Mouse (Mus musculus): ENCODE results near the gene Pidd1. TPM values are rescaled to one million over a fixed set of nuclear protein-coding genes. Genes with fewer than 3 reads are reported as not detected.

Gene Pidd1
- total and polyA plus RNA-seq, 3 experiments, result 0.37 to 2.0 (median 0.70) TPM

DNA sequence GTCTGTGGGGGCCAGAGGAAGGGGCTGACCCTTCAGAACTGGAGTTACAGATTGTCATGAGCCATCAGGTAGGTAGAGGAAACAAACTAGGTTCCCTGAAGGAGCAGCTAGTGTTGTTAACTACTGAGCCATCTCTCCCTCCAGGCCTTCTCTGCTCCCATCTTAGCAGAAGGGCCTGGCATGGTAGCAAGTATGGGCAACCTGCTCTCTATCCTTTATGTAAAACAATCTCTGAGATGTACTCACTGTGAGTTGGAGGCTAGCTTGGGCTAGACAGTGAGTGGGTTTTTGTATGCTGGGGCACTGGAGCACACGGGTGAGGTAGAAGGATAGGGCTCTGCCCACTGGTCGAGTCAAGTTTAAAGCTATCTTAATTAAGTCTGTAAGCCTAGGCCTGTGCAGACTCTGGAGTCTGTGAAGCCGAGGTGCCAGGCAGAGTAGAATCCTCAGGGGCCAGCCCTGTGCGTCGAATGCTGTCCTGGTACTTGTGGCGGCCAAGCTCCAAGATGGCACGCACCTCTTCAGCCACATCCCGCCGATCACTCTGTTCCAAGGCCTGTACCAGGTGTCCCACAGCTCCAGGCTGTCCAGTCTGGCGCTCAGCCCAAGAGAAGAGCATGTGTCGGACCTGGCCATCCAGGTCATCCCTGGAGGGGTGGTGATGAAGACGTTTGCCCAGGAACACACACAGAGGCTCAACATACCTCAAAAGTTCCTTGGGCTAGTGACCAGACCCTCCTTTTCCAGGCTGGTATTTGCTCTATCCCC is 5.4 kb downstream of the Pidd1 start:
- Histone ChIP-seq H3K4me3 (no peak overlapping the region), H3K4me1 (ENCODE audit: control insufficient read depth, insufficient read depth, low read length) (peaks cover 12% of the 10 kb centered on the region), H3K27ac (no peak overlapping the region), H3K9ac (ENCODE audit: low read depth, low read length) (no peak overlapping the region), H3K36me3 (ENCODE audit: control insufficient read depth, insufficient read depth, low read length) (no peaks in the 10 kb centered on the region), H3K27me3 (ENCODE audit: control insufficient read depth, insufficient read depth, low read length) (no peaks in the 10 kb centered on the region), H3K79me2 (replicated peaks; ENCODE audit: control insufficient read depth, insufficient read depth, low read length) (no peaks in the 10 kb centered on the region)
- intact Hi-C loops (cut with DNase I), result no loop called here
- 88% methylated on average over 12 of the region's 12 CpGs for WGBS
- no peak for TF ChIP-seq CTCF (IDR thresholded peaks at IDR 0.05)
- TF ChIP-seq POLR2A (IDR thresholded peaks at IDR 0.05; ENCODE audit: insufficient read depth, low read depth, low read length), result no peak
- no peak for TF ChIP-seq EP300 (IDR thresholded peaks at IDR 0.05; ENCODE audit: insufficient read depth, low read depth, low read length)
- DNase-seq, result peak in 1 of 2 experiments; percentile 15

DNA sequence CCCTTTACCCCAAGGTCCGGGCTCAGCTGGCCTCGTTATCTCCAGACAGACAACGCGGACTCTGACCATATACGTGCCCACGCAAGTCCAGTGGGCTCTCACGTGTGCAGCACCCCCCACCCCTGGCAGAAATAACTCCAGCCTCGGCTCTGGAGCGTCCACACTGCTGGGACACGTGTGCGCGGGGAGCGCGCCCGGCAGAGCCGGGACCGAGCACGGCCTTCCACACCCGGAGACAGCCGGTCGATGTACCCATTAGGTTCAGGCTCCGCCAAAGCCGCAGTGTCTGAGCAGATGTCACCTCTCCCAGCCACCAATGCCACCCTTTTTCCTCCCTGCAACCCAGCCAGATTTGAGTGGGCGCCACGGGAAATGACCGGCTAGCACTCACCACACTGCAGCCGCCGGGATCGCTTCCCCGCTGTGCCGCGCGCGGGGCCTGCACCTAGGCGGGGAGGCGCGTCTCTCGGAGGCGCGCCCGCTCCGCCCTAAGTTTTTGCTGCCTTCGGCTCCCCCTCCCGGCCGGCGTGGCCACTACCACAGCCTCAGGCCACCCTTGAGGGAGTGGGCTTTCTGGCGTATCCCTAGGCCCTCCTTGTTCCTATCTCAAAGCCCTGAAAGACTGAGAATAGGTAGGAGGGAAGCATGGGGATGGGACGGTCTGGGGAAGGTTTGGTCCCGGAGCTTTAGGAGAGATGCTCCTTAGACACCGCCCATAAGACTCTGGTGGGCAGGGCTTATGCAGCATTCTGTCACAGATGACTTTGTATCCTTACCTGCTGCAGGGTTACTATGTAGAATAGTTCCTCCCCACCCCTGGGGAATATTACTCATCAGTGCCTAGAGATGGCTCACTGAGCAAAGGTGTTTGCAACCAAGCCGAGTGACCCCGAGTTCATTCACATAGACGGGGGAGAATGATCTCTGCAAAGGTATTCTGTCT is 6.4 kb downstream of the Pidd1 start, which contains the start of gene Slc25a22:
TSS of gene Slc25a22 (minus strand) at position 715 of the 943 bp plus-strand sequence.
- Histone ChIP-seq H3K4me1 (ENCODE audit: control insufficient read depth, insufficient read depth, low read length) (peaks cover 12% of the 10 kb centered on the region), H3K79me2 (replicated peaks; ENCODE audit: control insufficient read depth, insufficient read depth, low read length) (no peaks in the 10 kb centered on the region), H3K27me3 (ENCODE audit: control insufficient read depth, insufficient read depth, low read length) (no peaks in the 10 kb centered on the region), H3K27ac (peak within 1 kb of the TSS; percentile 92), H3K4me3 (peak within 1 kb of the TSS; percentile 47), H3K9ac (ENCODE audit: low read depth, low read length) (peak within 1 kb of the TSS; percentile 95), H3K36me3 (ENCODE audit: control insufficient read depth, insufficient read depth, low read length) (no peaks in the 10 kb centered on the region)
- intact Hi-C loops (cut with DNase I), result loop anchor here (1.0 kb wide), 1 partner anchor 28 kb away; no protein-coding TSS in a partner anchor
- WGBS, result 7% methylated on average over 53 of the region's 53 CpGs
- peak; percentile 90 to 91 for DNase-seq
- TF ChIP-seq POLR2A (IDR thresholded peaks at IDR 0.05; ENCODE audit: insufficient read depth, low read depth, low read length), result peak; percentile 87
- TF ChIP-seq CTCF (IDR thresholded peaks at IDR 0.05), result peak; percentile 94
- TF ChIP-seq EP300 (IDR thresholded peaks at IDR 0.05; ENCODE audit: insufficient read depth, low read depth, low read length), result 0 out of 2 replicates have a peak, but pooled peaks have one; percentile 43

DNA sequence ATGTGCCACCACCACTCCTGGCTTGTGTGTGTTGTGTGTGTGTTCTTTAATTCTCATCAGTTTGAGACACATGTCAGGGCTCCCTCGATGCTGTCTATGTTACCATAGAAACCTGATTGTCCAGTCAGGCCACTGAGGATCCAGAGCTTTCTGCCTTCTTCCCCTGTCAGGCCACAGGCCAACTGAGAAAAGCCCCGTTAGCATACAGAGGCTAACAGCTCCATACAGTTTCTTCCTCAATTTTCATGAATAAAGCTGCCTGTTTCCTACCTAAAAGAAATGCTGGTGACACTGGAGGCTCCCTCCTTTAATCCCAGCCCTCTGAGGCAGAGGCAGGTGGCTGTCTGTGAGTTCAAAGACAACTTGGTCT is 7.3 kb downstream of the Pidd1 start:
- intact Hi-C loops (cut with DNase I), result no loop called here
- H3K4me3 ChIP-seq, result peak overlapping the region; percentile 47; the same call in 1 of the 2 replicates
- H3K36me3 ChIP-seq (ENCODE audit: control insufficient read depth, insufficient read depth, low read length), result no peaks in the 10 kb centered on the region
- DNase-seq, result peak in 1 of 2 experiments; percentile 18
- H3K27me3 ChIP-seq (ENCODE audit: control insufficient read depth, insufficient read depth, low read length), result no peaks in the 10 kb centered on the region
- peak overlapping the region; percentile 92 for H3K27ac ChIP-seq
- WGBS, result 59% methylated on average over 2 of the region's 2 CpGs
- TF ChIP-seq POLR2A (IDR thresholded peaks at IDR 0.05; ENCODE audit: insufficient read depth, low read depth, low read length) (no peak), CTCF (IDR thresholded peaks at IDR 0.05) (no peak), EP300 (IDR thresholded peaks at IDR 0.05; ENCODE audit: insufficient read depth, low read depth, low read length) (no peak)
- peaks cover 12% of the 10 kb centered on the region for H3K4me1 ChIP-seq (ENCODE audit: control insufficient read depth, insufficient read depth, low read length)
- H3K79me2 ChIP-seq (replicated peaks; ENCODE audit: control insufficient read depth, insufficient read depth, low read length), result no peaks in the 10 kb centered on the region
- H3K9ac ChIP-seq (ENCODE audit: low read depth, low read length), result no peak overlapping the region

DNA sequence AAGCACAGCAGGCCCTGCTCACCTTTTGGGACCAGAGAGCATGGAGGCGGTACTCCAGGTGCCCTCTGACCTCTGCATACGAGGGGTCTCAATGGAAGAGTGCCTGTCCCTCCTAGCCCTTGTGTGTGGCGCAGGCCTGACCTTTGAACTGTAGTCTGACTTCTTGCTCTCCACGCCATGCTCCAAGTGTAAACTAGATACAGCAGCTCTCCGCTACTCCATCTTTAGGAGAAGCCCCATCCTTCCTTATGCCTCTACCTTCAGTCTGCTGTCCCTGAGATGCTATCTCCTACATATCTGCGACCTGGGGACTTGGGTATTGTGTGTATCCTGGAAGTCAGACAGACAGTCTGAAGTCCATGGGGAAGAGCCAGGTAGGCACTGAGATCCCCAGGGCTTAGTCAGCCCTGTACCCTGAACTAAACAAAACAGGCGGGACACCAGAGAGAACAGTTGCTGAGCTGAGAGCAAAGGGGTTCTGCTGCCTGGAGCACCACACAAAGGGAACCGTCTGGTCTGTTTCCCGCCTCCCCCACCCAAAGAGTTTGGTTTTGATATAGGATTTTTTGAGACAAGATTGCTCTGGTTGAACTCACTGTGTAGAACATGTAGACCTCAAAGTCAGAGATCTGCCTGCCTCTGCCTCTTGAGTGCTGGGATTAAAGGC is 7.8 kb downstream of the Pidd1 start:
- no peak overlapping the region; the same call in 1 of the 2 replicates for H3K4me3 ChIP-seq
- no peak overlapping the region for H3K9ac ChIP-seq (ENCODE audit: low read depth, low read length)
- H3K27ac ChIP-seq, result peak overlapping the region; percentile 96
- peaks cover 12% of the 10 kb centered on the region for H3K4me1 ChIP-seq (ENCODE audit: control insufficient read depth, insufficient read depth, low read length)
- H3K79me2 ChIP-seq (replicated peaks; ENCODE audit: control insufficient read depth, insufficient read depth, low read length), result no peaks in the 10 kb centered on the region
- no peaks in the 10 kb centered on the region for H3K36me3 ChIP-seq (ENCODE audit: control insufficient read depth, insufficient read depth, low read length)
- H3K27me3 ChIP-seq (ENCODE audit: control insufficient read depth, insufficient read depth, low read length), result no peaks in the 10 kb centered on the region
- TF ChIP-seq CTCF (IDR thresholded peaks at IDR 0.05) (no peak), POLR2A (IDR thresholded peaks at IDR 0.05; ENCODE audit: insufficient read depth, low read depth, low read length) (no peak), EP300 (IDR thresholded peaks at IDR 0.05; ENCODE audit: insufficient read depth, low read depth, low read length) (no peak)
- DNase-seq, result peak in 1 of 2 experiments; percentile 31
- intact Hi-C loops (cut with DNase I), result no loop called here
- 84% methylated on average over 9 of the region's 9 CpGs for WGBS

DNA sequence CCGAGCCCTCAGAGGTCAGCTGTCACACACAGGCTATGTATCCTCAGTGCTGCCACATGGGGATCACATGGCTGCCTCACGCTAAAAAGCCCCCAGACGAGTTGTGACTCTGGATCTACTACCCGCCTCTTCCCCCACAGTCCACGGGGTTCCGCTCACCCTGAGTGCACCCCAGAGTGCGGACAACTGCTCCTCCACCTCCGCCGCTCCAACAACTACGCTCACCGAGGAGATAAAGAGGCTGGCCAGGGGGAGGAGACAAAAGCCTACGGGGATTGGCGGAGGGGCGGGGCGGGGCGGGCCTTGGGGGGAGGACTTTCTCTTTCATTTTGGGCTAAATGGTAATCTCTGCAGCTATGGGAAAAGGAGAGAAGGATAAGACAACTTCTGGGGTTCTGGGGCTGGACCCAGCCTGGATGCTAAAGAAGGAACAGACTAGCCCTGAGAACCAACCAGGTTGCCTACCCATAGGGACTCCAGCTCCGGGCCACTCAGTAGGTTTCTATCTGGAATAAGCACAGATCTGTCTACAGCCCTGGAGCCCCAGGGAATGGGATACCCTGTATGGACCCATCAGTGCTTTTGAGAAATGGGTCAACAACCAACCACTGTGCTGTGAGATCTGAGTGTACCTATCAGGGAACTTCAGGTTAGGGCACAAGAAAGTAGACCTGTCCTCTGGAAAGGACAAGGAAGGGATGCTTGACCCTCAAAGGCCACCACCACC is 8.5 kb downstream of the Pidd1 start:
- 4% methylated on average over 17 of the region's 17 CpGs for WGBS
- no peaks in the 10 kb centered on the region for H3K36me3 ChIP-seq (ENCODE audit: control insufficient read depth, insufficient read depth, low read length)
- TF ChIP-seq POLR2A (IDR thresholded peaks at IDR 0.05; ENCODE audit: insufficient read depth, low read depth, low read length) (peak; percentile 91), EP300 (IDR thresholded peaks at IDR 0.05; ENCODE audit: insufficient read depth, low read depth, low read length) (peak; percentile 50; the same call in 1 of the 2 replicates), CTCF (IDR thresholded peaks at IDR 0.05) (no peak)

More for the DNA sequence above, 8.5 kb downstream of the Pidd1 start:
- peak; percentile 73 to 79 for DNase-seq
- intact Hi-C loops (cut with DNase I), result no loop called here
- H3K9ac ChIP-seq (ENCODE audit: low read depth, low read length), result peak overlapping the region; percentile 49
- no peaks in the 10 kb centered on the region for H3K79me2 ChIP-seq (replicated peaks; ENCODE audit: control insufficient read depth, insufficient read depth, low read length)
- no peaks in the 10 kb centered on the region for H3K27me3 ChIP-seq (ENCODE audit: control insufficient read depth, insufficient read depth, low read length)
- H3K4me3 ChIP-seq, result peak overlapping the region; percentile 67
- peaks cover 11% of the 10 kb centered on the region for H3K4me1 ChIP-seq (ENCODE audit: control insufficient read depth, insufficient read depth, low read length)
- H3K27ac ChIP-seq, result peak overlapping the region; percentile 96

All from heart, adult 2 months (tissue).